In genomic region chr5:113889181-113889906, GRCm38 (mm10) we compare ENCODE assay signal across 8 mouse cellular contexts. TPM values are rescaled to one million over a fixed set of nuclear protein-coding genes. Genes with fewer than 3 reads are reported as not detected.
A peak's percentile ranks its signal among the peaks of the same experiment; 100 is the strongest.
DNase-seq lines count a peak whose midpoint lies in the region; ATAC-seq and TF ChIP-seq lines count a peak whose summit lies in the region.

No protein-coding gene starts in this region.

- ATAC-seq in heart, embryonic 12.5 days (ENCODE audit: insufficient number of reproducible peaks, low FRiP score) = peak; percentile 52
- ATAC-seq in kidney, postnatal 0 days (replicated peaks; ENCODE audit: low FRiP score, low read depth) = no peak
- no peak for ATAC-seq in midbrain, embryonic 15.5 days (replicated peaks)

- DNase-seq in embryo, embryonic 10 days (ENCODE audit: low spot score) = peak; percentile 35
- DNase-seq in embryo, embryonic 9.5 days (ENCODE audit: extremely low spot score) = no peak
- peak; percentile 57 for DNase-seq in kidney, postnatal 0 days (ENCODE audit: low spot score)
- no peak for DNase-seq in thymus, adult 18-20 months
- DNase-seq in urinary bladder, adult 2 months (ENCODE audit: low spot score) = no peak
- no peak for DNase-seq in urinary bladder, postnatal 25 days (ENCODE audit: low spot score)

- no peak overlapping the region for H3K9ac ChIP-seq in heart, embryonic 12.5 days
- H3K9ac ChIP-seq in kidney, postnatal 0 days (ENCODE audit: low read depth, low read length) = no peak overlapping the region
- H3K9ac ChIP-seq in midbrain, embryonic 15.5 days = no peak overlapping the region; the same call in 1 of the 2 replicates

- WGBS in heart, embryonic 12.5 days = 14% methylated on average over 18 of the region's 19 CpGs
- WGBS in kidney, postnatal 0 days = 20% methylated on average over 19 of the region's 19 CpGs
- WGBS in midbrain, embryonic 15.5 days = 25% methylated on average over 19 of the region's 19 CpGs

- peak overlapping the region; percentile 78 for H3K27ac ChIP-seq in heart, embryonic 12.5 days (ENCODE audit: poor library complexity, severe bottlenecking)
- H3K27ac ChIP-seq in kidney, postnatal 0 days = peak overlapping the region; percentile 71
- H3K27ac ChIP-seq in midbrain, embryonic 15.5 days = peak overlapping the region; percentile 63

- H3K4me3 ChIP-seq in heart, embryonic 12.5 days = no peak overlapping the region
- no peak overlapping the region for H3K4me3 ChIP-seq in kidney, postnatal 0 days (replicated peaks; ENCODE audit: low read depth, low read length)
- H3K4me3 ChIP-seq in midbrain, embryonic 15.5 days = no peak overlapping the region

- TF ChIP-seq CTCF in kidney, postnatal 0 days (IDR thresholded peaks at IDR 0.05; ENCODE audit: low read depth) = no peak

- H3K4me1 ChIP-seq in heart, embryonic 12.5 days (replicated peaks) = peaks cover 73% of the 10 kb centered on the region
- peaks cover 33% of the 10 kb centered on the region for H3K4me1 ChIP-seq in kidney, postnatal 0 days (replicated peaks; ENCODE audit: insufficient read depth, low read length)
- peaks cover 49% of the 10 kb centered on the region for H3K4me1 ChIP-seq in midbrain, embryonic 15.5 days

- H3K4me2 ChIP-seq in heart, embryonic 12.5 days = peak overlapping the region; percentile 48
- H3K4me2 ChIP-seq in kidney, postnatal 0 days (ENCODE audit: low read length) = no peak overlapping the region; the same call in 1 of the 2 replicates
- H3K4me2 ChIP-seq in midbrain, embryonic 15.5 days = peak overlapping the region; percentile 11; the same call in 1 of the 2 replicates

- H3K36me3 ChIP-seq in heart, embryonic 12.5 days = no peaks in the 10 kb centered on the region; the same call in 1 of the 2 replicates
- no peaks in the 10 kb centered on the region for H3K36me3 ChIP-seq in kidney, postnatal 0 days (ENCODE audit: insufficient read depth, low read length)
- H3K36me3 ChIP-seq in midbrain, embryonic 15.5 days (replicated peaks) = no peaks in the 10 kb centered on the region

- no peaks in the 10 kb centered on the region for H3K27me3 ChIP-seq in heart, embryonic 12.5 days (replicated peaks)
- H3K27me3 ChIP-seq in kidney, postnatal 0 days (ENCODE audit: insufficient read depth, low read length) = no peaks in the 10 kb centered on the region
- H3K27me3 ChIP-seq in midbrain, embryonic 15.5 days (replicated peaks) = no peaks in the 10 kb centered on the region

- H3K9me3 ChIP-seq in heart, embryonic 12.5 days (replicated peaks) = no peaks in the 10 kb centered on the region
- H3K9me3 ChIP-seq in kidney, postnatal 0 days (replicated peaks; ENCODE audit: low read length) = no peaks in the 10 kb centered on the region
- H3K9me3 ChIP-seq in midbrain, embryonic 15.5 days = no peaks in the 10 kb centered on the region

RNA-seq across cellular contexts. Expression of gene Coro1c, which starts 19.2 kb away (rescaled TPM):
- polyA plus RNA-seq in heart, embryonic 12.5 days (2016; fragmentation: Nextera tagmentation; extraction: Ambion mirVana) = 137 and 141 TPM in 2 replicates
- 69.5 and 86.7 TPM in 2 replicates for polyA plus RNA-seq in kidney, postnatal 0 days (2015; fragmentation: Nextera tagmentation; extraction: Ambion mirVana)
- polyA plus RNA-seq in midbrain, embryonic 15.5 days (2015; fragmentation: Nextera tagmentation; extraction: Ambion mirVana) = 198 and 206 TPM in 2 replicates
- 116 and 159 TPM in 2 replicates for polyA plus RNA-seq in urinary bladder, adult 2 months (2012; rRNA removed)

RNA-seq across cellular contexts. Expression of gene Selplg, which starts 56.9 kb away (rescaled TPM):
- polyA plus RNA-seq in heart, embryonic 12.5 days (2016; fragmentation: Nextera tagmentation; extraction: Ambion mirVana) = 0.51 and 0.72 TPM in 2 replicates
- 2.1 and 2.4 TPM in 2 replicates for polyA plus RNA-seq in kidney, postnatal 0 days (2015; fragmentation: Nextera tagmentation; extraction: Ambion mirVana)
- polyA plus RNA-seq in midbrain, embryonic 15.5 days (2015; fragmentation: Nextera tagmentation; extraction: Ambion mirVana) = 2.4 and 2.8 TPM in 2 replicates
- polyA plus RNA-seq in urinary bladder, adult 2 months (2012; rRNA removed) = 8.2 and 10.4 TPM in 2 replicates

Comparison
In these comparisons a context has a peak if more than half of its experiments do, and no peak if none do; other contexts are left out.
1. DNase-seq: peak in embryo, embryonic 10 days (single experiment) and kidney, postnatal 0 days (single experiment); none in embryo, embryonic 9.5 days (single experiment), thymus, adult 18-20 months (0 of 2), urinary bladder, adult 2 months (single experiment) and urinary bladder, postnatal 25 days (single experiment).
2. Peak in every context shown above with its lines, with median percentiles within 50 percentile points of each other: H3K27ac ChIP-seq.